Mouse (Mus musculus) liver, postnatal 0 days (tissue): ENCODE measurements around the gene Dda1.

Experiments used
- CTCF ChIP-seq: sonication (generic); IDR thresholded peaks from 2 replicates; pipeline ENCODE4 v1.5.1; 2016; ENCODE audit warnings: antibody characterized with exemption, low read depth
- EP300 ChIP-seq: IDR thresholded peaks from 2 replicates; pipeline ENCODE4 v1.6.1; 2016; ENCODE audit warnings: antibody characterized with exemption, low read depth, mild to moderate bottlenecking

GRCm38 (mm10) chr8:71474785-71475701 lies 6.0 kb downstream of the Dda1 start:
- TF ChIP-seq CTCF (no peak), EP300 (no peak)
